Comparison of ENCODE assay signal across 9 mouse cellular contexts in the genomic region with DNA sequence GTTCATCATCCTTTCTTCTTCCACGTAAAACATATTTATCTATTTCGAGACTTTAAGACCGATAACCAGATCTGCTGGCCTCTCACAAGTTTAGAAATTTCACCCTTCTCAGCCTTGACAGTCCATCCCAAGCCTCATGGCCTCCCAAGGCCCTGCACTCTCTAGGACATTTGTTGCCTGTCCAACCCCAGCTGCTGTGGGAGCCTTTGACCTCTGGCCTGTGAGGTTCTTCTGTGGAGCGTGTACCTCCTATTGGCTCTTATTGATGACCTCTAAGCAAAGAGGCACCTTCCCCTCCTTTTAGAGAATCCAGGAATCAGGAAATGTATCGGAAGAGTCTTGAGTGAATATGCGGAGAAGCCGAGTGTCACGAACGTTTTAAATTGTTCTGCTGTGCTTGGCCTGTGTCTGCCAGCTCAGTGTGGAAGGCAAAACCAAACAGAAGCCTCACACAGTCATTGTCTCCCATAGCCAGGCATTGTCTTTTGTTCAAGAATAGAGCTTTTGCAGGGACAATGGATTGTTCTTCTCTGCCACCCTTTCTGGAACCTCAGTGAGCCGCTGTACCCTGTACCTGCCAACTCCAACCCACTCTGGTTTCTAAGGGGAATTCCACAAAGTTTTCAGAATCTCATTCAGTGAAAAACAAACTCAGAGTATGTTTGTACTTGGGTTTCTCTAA.
DNase-seq lines count a peak whose midpoint lies in the region; ATAC-seq and TF ChIP-seq lines count a peak whose summit lies in the region.
"Had no signal": no experiment of that assay in that cellular context is flagged by ENCODE, and none has a peak within 500 bp of the region (broad histone marks: within the 10 kb centered on the region; RNA-seq: fewer than 3 reads in every experiment).

No protein-coding gene starts in this region.

- no peak for TF ChIP-seq CTCF in midbrain, postnatal 0 days (IDR thresholded peaks at IDR 0.05)

- H3K4me1 ChIP-seq in hindbrain, embryonic 10.5 days (replicated peaks): peaks cover 21% of the 10 kb centered on the region
- peaks cover 14% of the 10 kb centered on the region for H3K4me1 ChIP-seq in hindbrain, embryonic 12.5 days
- H3K4me1 ChIP-seq in midbrain, embryonic 15.5 days: peaks cover 5% of the 10 kb centered on the region; the same call in 1 of the 2 replicates
- 0 out of 2 replicates have a peak, but pooled peaks cover 4% of the 10 kb centered on the region for H3K4me1 ChIP-seq in midbrain, postnatal 0 days (ENCODE audit: insufficient read depth, low read length)
- H3K4me1 ChIP-seq in forebrain, embryonic 14.5 days (ENCODE audit: control insufficient read depth, insufficient read depth, low read length): peaks cover 4% of the 10 kb centered on the region; the same call in 1 of the 2 replicates
- peaks cover 24% of the 10 kb centered on the region for H3K4me1 ChIP-seq in stomach, embryonic 15.5 days

- H3K36me3 ChIP-seq in hindbrain, embryonic 10.5 days: no peaks in the 10 kb centered on the region
- no peaks in the 10 kb centered on the region for H3K36me3 ChIP-seq in hindbrain, embryonic 12.5 days
- no peaks in the 10 kb centered on the region for H3K36me3 ChIP-seq in midbrain, embryonic 15.5 days (replicated peaks)
- no peaks in the 10 kb centered on the region for H3K36me3 ChIP-seq in midbrain, postnatal 0 days (ENCODE audit: insufficient read depth, low read length)
- no peaks in the 10 kb centered on the region for H3K36me3 ChIP-seq in forebrain, embryonic 14.5 days (ENCODE audit: control insufficient read depth, insufficient read depth, low read length)
- H3K36me3 ChIP-seq in stomach, embryonic 15.5 days: no peaks in the 10 kb centered on the region

- H3K9ac ChIP-seq in hindbrain, embryonic 12.5 days: no peak overlapping the region
- H3K9ac ChIP-seq in midbrain, embryonic 15.5 days: no peak overlapping the region
- no peak overlapping the region for H3K9ac ChIP-seq in midbrain, postnatal 0 days (replicated peaks; ENCODE audit: low read length, poor library complexity, severe bottlenecking)
- no peak overlapping the region for H3K9ac ChIP-seq in forebrain, embryonic 14.5 days (ENCODE audit: low read length)
- no peak overlapping the region for H3K9ac ChIP-seq in stomach, embryonic 15.5 days
- H3K9ac ChIP-seq: liver, embryonic 14.5 days had no signal

- H3K9me3 ChIP-seq in hindbrain, embryonic 10.5 days: no peaks in the 10 kb centered on the region
- no peaks in the 10 kb centered on the region for H3K9me3 ChIP-seq in hindbrain, embryonic 12.5 days (replicated peaks)
- no peaks in the 10 kb centered on the region for H3K9me3 ChIP-seq in midbrain, embryonic 15.5 days
- H3K9me3 ChIP-seq in midbrain, postnatal 0 days (ENCODE audit: low read length): no peaks in the 10 kb centered on the region
- no peaks in the 10 kb centered on the region for H3K9me3 ChIP-seq in forebrain, embryonic 14.5 days (replicated peaks; ENCODE audit: control insufficient read depth, low read length)
- no peaks in the 10 kb centered on the region for H3K9me3 ChIP-seq in stomach, embryonic 15.5 days

- H3K4me2 ChIP-seq in hindbrain, embryonic 12.5 days (replicated peaks): no peak overlapping the region
- no peak overlapping the region for H3K4me2 ChIP-seq in midbrain, embryonic 15.5 days
- H3K4me2 ChIP-seq in midbrain, postnatal 0 days (ENCODE audit: low read depth, low read length, poor library complexity, severe bottlenecking): no peak overlapping the region
- no peak overlapping the region for H3K4me2 ChIP-seq in forebrain, embryonic 14.5 days (ENCODE audit: low read length)
- no peak overlapping the region for H3K4me2 ChIP-seq in stomach, embryonic 15.5 days

- H3K4me3 ChIP-seq in hindbrain, embryonic 10.5 days: no peak overlapping the region
- no peak overlapping the region for H3K4me3 ChIP-seq in hindbrain, embryonic 12.5 days
- no peak overlapping the region for H3K4me3 ChIP-seq in midbrain, embryonic 15.5 days
- no peak overlapping the region for H3K4me3 ChIP-seq in midbrain, postnatal 0 days (ENCODE audit: low read depth, low read length)
- no peak overlapping the region for H3K4me3 ChIP-seq in forebrain, embryonic 14.5 days (ENCODE audit: low read depth, low read length)
- no peak overlapping the region for H3K4me3 ChIP-seq in stomach, embryonic 15.5 days (replicated peaks)

- DNase-seq in hindbrain, embryonic 10.5 days (ENCODE audit: low spot score): peak; percentile 30
- no peak for DNase-seq in midbrain, postnatal 0 days (ENCODE audit: low spot score)
- DNase-seq in forebrain, embryonic 14.5 days (ENCODE audit: low spot score): no peak
- no peak for DNase-seq in frontal cortex, postnatal 10 days (ENCODE audit: low spot score in 2 of 2)
- DNase-seq in adrenal gland, adult (ENCODE audit: inconsistent age in 2 of 2, low spot score in 1 of 2): no peak

- WGBS in hindbrain, embryonic 10.5 days: 62% methylated on average over 10 of the region's 10 CpGs
- WGBS in hindbrain, embryonic 12.5 days: 60% methylated on average over 10 of the region's 10 CpGs
- WGBS in midbrain, embryonic 15.5 days: 71% methylated on average over 10 of the region's 10 CpGs
- 76% methylated on average over 10 of the region's 10 CpGs for WGBS in midbrain, postnatal 0 days
- WGBS in forebrain, embryonic 14.5 days: 84% methylated on average over 10 of the region's 10 CpGs
- WGBS in stomach, embryonic 15.5 days: 51% methylated on average over 10 of the region's 10 CpGs

- no peak for ATAC-seq in hindbrain, embryonic 12.5 days (ENCODE audit: low FRiP score)
- no peak for ATAC-seq in midbrain, embryonic 15.5 days (replicated peaks)
- no peak for ATAC-seq in midbrain, postnatal 0 days (ENCODE audit: low FRiP score)
- no peak for ATAC-seq in forebrain, embryonic 14.5 days
- ATAC-seq in stomach, embryonic 15.5 days (ENCODE audit: insufficient read depth, low FRiP score, low read depth): 0 out of 2 replicates have a peak, but pooled peaks have one; percentile 20

- peak overlapping the region; percentile 79 for H3K27ac ChIP-seq in hindbrain, embryonic 10.5 days
- no peak overlapping the region for H3K27ac ChIP-seq in hindbrain, embryonic 12.5 days
- H3K27ac ChIP-seq in midbrain, embryonic 15.5 days: peak overlapping the region; percentile 62; the same call in 1 of the 2 replicates
- no peak overlapping the region for H3K27ac ChIP-seq in midbrain, postnatal 0 days (ENCODE audit: low read depth, low read length)
- peak overlapping the region; percentile 72 for H3K27ac ChIP-seq in forebrain, embryonic 14.5 days (ENCODE audit: low read depth, low read length)
- peak overlapping the region; percentile 87 for H3K27ac ChIP-seq in stomach, embryonic 15.5 days
- H3K27ac ChIP-seq: liver, embryonic 14.5 days had no signal

- no peaks in the 10 kb centered on the region for H3K27me3 ChIP-seq in hindbrain, embryonic 10.5 days (ENCODE audit: insufficient read depth, poor library complexity, severe bottlenecking)
- no peaks in the 10 kb centered on the region for H3K27me3 ChIP-seq in hindbrain, embryonic 12.5 days
- no peaks in the 10 kb centered on the region for H3K27me3 ChIP-seq in midbrain, embryonic 15.5 days (replicated peaks)
- H3K27me3 ChIP-seq in midbrain, postnatal 0 days (ENCODE audit: insufficient read depth, low read length): no peaks in the 10 kb centered on the region
- no peaks in the 10 kb centered on the region for H3K27me3 ChIP-seq in forebrain, embryonic 14.5 days (replicated peaks; ENCODE audit: control insufficient read depth, insufficient read depth, low read length)
- H3K27me3 ChIP-seq in stomach, embryonic 15.5 days (replicated peaks): no peaks in the 10 kb centered on the region

Comparison
In these comparisons a context has a peak if more than half of its experiments do, and no peak if none do; other contexts are left out.
1. H3K27ac ChIP-seq: peak in hindbrain, embryonic 10.5 days (single experiment), midbrain, embryonic 15.5 days (single experiment), forebrain, embryonic 14.5 days (single experiment) and stomach, embryonic 15.5 days (single experiment); none in hindbrain, embryonic 12.5 days (single experiment) and midbrain, postnatal 0 days (single experiment).